Comparison of ENCODE assay signal across 19 mouse cellular contexts in genomic region chr5:142475669-142476068, GRCm38 (mm10). TPM values are rescaled to one million over a fixed set of nuclear protein-coding genes. Genes with fewer than 3 reads are reported as not detected.
DNase-seq lines count a peak whose midpoint lies in the region; ATAC-seq and TF ChIP-seq lines count a peak whose summit lies in the region.
"Had no signal": no experiment of that assay in that cellular context is flagged by ENCODE, and none has a peak within 500 bp of the region (broad histone marks: within the 10 kb centered on the region; RNA-seq: fewer than 3 reads in every experiment).

No protein-coding gene starts in this region.

- intact Hi-C loops in left cerebral cortex, adult 2 months (cut with DNase I): loop anchor here (5.0 kb wide), 1 partner anchor 152 kb away; the partner anchor contains the start of gene Wipi2

- peaks cover 70% of the 10 kb centered on the region for H3K36me3 ChIP-seq in E14TG2a.4 (ENCODE audit: insufficient read depth, low read length)
- H3K36me3 ChIP-seq in limb, embryonic 14.5 days (ENCODE audit: control insufficient read depth, insufficient read depth, low read length): peaks cover 8% of the 10 kb centered on the region; the same call in 1 of the 2 replicates
- 0 out of 2 replicates have a peak, but pooled peaks cover 2% of the 10 kb centered on the region for H3K36me3 ChIP-seq in stomach, postnatal 0 days (ENCODE audit: control insufficient read depth, insufficient read depth, low read length)

- 0 out of 2 replicates have a peak overlapping the region, but pooled peaks have one; percentile 32 for H3K27ac ChIP-seq in left cerebral cortex, adult 2 months
- no peak overlapping the region for H3K27ac ChIP-seq in limb, embryonic 14.5 days (replicated peaks; ENCODE audit: low read depth, low read length)
- no peak overlapping the region for H3K27ac ChIP-seq in stomach, postnatal 0 days (replicated peaks)
- H3K27ac ChIP-seq: forebrain, embryonic 15.5 days; heart, adult 2 months had no signal

- no peak for TF ChIP-seq EP300 in stomach, postnatal 0 days (optimal IDR thresholded peaks at IDR 0.05)

- ATAC-seq in limb, embryonic 14.5 days (ENCODE audit: low FRiP score, low read depth): no peak
- ATAC-seq in stomach, postnatal 0 days (ENCODE audit: low FRiP score, low TSS enrichment): 0 out of 2 replicates have a peak, but pooled peaks have one; percentile 23
- ATAC-seq: forebrain, embryonic 15.5 days; hindbrain, embryonic 16.5 days; inflammation-experienced regulatory T-cells, adult 6 months had no signal

- TF ChIP-seq POLR2A in limb, embryonic 14.5 days (IDR thresholded peaks at IDR 0.05; ENCODE audit: borderline replicate concordance, extremely low read depth, insufficient read depth, insufficient read length): no peak

- no peaks in the 10 kb centered on the region for H3K9me3 ChIP-seq in E14TG2a.4 (ENCODE audit: low read length)
- no peaks in the 10 kb centered on the region for H3K9me3 ChIP-seq in limb, embryonic 14.5 days (ENCODE audit: control insufficient read depth, low read length)
- H3K9me3 ChIP-seq in stomach, postnatal 0 days (ENCODE audit: control insufficient read depth, low read length): no peaks in the 10 kb centered on the region
- H3K9me3 ChIP-seq: forebrain, embryonic 15.5 days had no signal

- 74% methylated on average over 7 of the region's 7 CpGs for WGBS in limb, embryonic 14.5 days
- whole genome bisulfite sequencing in stomach, postnatal 0 days: 82% methylated on average over 7 of the region's 7 CpGs

- peak overlapping the region; percentile 7; the same call in 1 of the 2 replicates for H3K9ac ChIP-seq in limb, embryonic 14.5 days (ENCODE audit: low read depth, low read length, severe bottlenecking)
- no peak overlapping the region for H3K9ac ChIP-seq in stomach, postnatal 0 days (ENCODE audit: low read length)
- H3K9ac ChIP-seq: forebrain, embryonic 15.5 days had no signal

- peaks cover 77% of the 10 kb centered on the region for H3K4me1 ChIP-seq in E14TG2a.4 (replicated peaks; ENCODE audit: low read depth, low read length)
- H3K4me1 ChIP-seq in limb, embryonic 14.5 days (ENCODE audit: control insufficient read depth, insufficient read depth, low read length): 0 out of 2 replicates have a peak, but pooled peaks cover 3% of the 10 kb centered on the region
- H3K4me1 ChIP-seq in stomach, postnatal 0 days (replicated peaks; ENCODE audit: control insufficient read depth, insufficient read depth): no peaks in the 10 kb centered on the region

- no peak overlapping the region for H3K4me3 ChIP-seq in left cerebral cortex, adult 2 months
- H3K4me3 ChIP-seq in E14TG2a.4 (replicated peaks; ENCODE audit: low read length): peak overlapping the region; percentile 41; the same call in 1 of the 2 replicates
- H3K4me3 ChIP-seq in limb, embryonic 14.5 days (replicated peaks; ENCODE audit: low read length): no peak overlapping the region
- H3K4me3 ChIP-seq in stomach, postnatal 0 days (ENCODE audit: low read depth, low read length): no peak overlapping the region
- H3K4me3 ChIP-seq: forebrain, embryonic 15.5 days; heart, adult 2 months had no signal

- no peak for TF ChIP-seq CTCF in left cerebral cortex, adult 2 months (IDR thresholded peaks at IDR 0.05)
- TF ChIP-seq CTCF in E14TG2a.4 (conservative IDR thresholded peaks at IDR 0.05; ENCODE audit: low read length): no peak
- no peak for TF ChIP-seq CTCF in stomach, postnatal 0 days (IDR thresholded peaks at IDR 0.05; ENCODE audit: low read depth)

- H3K4me2 ChIP-seq in limb, embryonic 14.5 days (replicated peaks; ENCODE audit: low read depth, low read length, severe bottlenecking): no peak overlapping the region
- H3K4me2 ChIP-seq in stomach, postnatal 0 days (replicated peaks; ENCODE audit: low read depth): no peak overlapping the region
- H3K4me2 ChIP-seq: forebrain, embryonic 15.5 days; heart, embryonic 11.5 days had no signal

- no peak for DNase-seq in left cerebral cortex, adult 2 months (ENCODE audit: extremely low spot score in 1 of 2, low spot score in 2 of 2)
- no peak for DNase-seq in left cerebral cortex, adult 11 months (ENCODE audit: low spot score)
- no peak for DNase-seq in limb, embryonic 14.5 days (ENCODE audit: low spot score)
- no peak for DNase-seq in stomach, postnatal 0 days (ENCODE audit: low spot score)
- no peak for DNase-seq in kidney, adult 9 months
- DNase-seq in kidney, postnatal 4 days: no peak
- DNase-seq in thymus, postnatal 4 days: no peak
- DNase-seq: adrenal gland, adult 2 months; adrenal gland, postnatal 25 days; cerebellum, adult 9-10 months; cerebellum, postnatal 36 days; gastrocnemius, postnatal 36 days; heart, adult 2 months had no signal

- H3K27me3 ChIP-seq in E14TG2a.4 (ENCODE audit: insufficient read depth, low read length): no peaks in the 10 kb centered on the region
- H3K27me3 ChIP-seq in limb, embryonic 14.5 days (ENCODE audit: control insufficient read depth, insufficient read depth, low read length): no peaks in the 10 kb centered on the region
- no peaks in the 10 kb centered on the region for H3K27me3 ChIP-seq in stomach, postnatal 0 days (ENCODE audit: control insufficient read depth, insufficient read depth, low read length)
- H3K27me3 ChIP-seq: CH12.LX; forebrain, embryonic 15.5 days had no signal

RNA-seq across cellular contexts. Expression of gene Ap5z1, which starts 11.9 kb away (rescaled TPM):
- total RNA-seq in left cerebral cortex, adult 2 months (2021): 10 to 100 TPM; 22.2 to 22.6 TPM
- 23.2 and 28.5 TPM in 2 replicates for polyA plus RNA-seq in limb, embryonic 14.5 days (2012; rRNA removed)
- 8.8 and 9.6 TPM in 2 replicates for polyA plus RNA-seq in limb, embryonic 14.5 days (2014; fragmentation: Nextera tagmentation; extraction: Ambion mirVana)
- 4.2 and 5.0 TPM in 2 replicates for polyA plus RNA-seq in stomach, postnatal 0 days (2015; fragmentation: Nextera tagmentation; extraction: Ambion mirVana)

RNA-seq across cellular contexts. Expression of gene Papolb, which starts 54.2 kb away (rescaled TPM):
- under 1 TPM; 0.77 to 0.96 TPM for total RNA-seq in left cerebral cortex, adult 2 months (2021)
- 0.18 and 0.29 TPM in 2 replicates for polyA plus RNA-seq in limb, embryonic 14.5 days (2012; rRNA removed)
- 0.18 TPM in 2 replicates for polyA plus RNA-seq in limb, embryonic 14.5 days (2014; fragmentation: Nextera tagmentation; extraction: Ambion mirVana)
- polyA plus RNA-seq in stomach, postnatal 0 days (2015; fragmentation: Nextera tagmentation; extraction: Ambion mirVana): not detected in 2 replicates
- total RNA-seq: CH12.LX had no signal
- polyA plus RNA-seq: adrenal gland, adult 2 months; inflammation-experienced regulatory T-cells, adult 6 months had no signal
